Mouse (Mus musculus): Measurements from ENCODE around the gene Ankmy1. TPM values are rescaled to one million over a fixed set of nuclear protein-coding genes. Genes with fewer than 3 reads are reported as not detected.

The Ankmy1 gene
- not detected for polyA plus RNA-seq (2014; fragmentation: Illumina TruSeq; extraction: RNeasy Lipid Tissue Mini Kit (QIAGEN cat#74804); ENCODE audit: low read depth, low replicate concordance)

DNA sequence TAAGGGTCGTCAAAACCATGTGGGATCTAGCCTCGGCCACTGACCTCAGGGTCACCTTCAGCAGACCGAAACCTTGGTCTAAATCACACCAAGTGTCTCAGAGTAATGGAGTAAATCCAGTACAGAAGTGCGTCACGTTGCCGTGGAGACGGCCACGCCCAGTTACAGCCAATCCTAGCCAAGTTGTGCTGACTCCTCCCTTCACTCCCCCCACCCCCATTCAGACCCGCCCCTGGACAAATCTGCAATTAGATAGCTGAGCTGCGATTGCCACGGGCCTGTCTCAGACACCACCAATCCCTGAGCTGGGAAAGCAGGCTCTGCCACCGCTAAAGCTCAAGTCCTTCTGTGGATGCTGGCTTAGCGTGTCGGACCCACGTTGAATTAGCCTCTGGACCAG lies at the start of gene Ankmy1:
TSS of gene Ankmy1 (minus strand) at position 121 of the 400 bp plus-strand sequence.

DNA sequence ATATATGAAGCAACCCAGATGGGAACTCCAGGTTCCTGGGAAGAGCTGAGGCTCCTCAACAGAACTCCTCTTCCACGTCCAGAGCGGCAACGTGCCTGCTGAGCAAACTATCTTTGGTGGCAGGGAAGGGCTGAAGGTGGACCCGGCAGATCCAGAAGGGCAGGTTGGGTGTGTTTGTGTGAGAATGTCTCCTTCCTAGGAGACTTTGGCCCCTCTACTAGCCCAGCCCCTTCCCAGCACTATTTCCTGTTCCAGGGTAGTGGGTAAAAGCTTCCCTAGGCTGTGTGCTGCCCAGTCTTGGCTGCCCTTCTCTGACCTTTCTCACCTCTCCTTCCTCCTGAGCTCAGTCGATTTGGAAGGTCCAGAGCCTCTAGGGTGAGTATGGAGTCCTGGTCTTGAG lies 47.9 kb upstream of the Ankmy1 start, which contains the start of gene Gpr35:
TSS of gene Gpr35 (plus strand) at position 259 of the 400 bp plus-strand sequence.

DNA sequence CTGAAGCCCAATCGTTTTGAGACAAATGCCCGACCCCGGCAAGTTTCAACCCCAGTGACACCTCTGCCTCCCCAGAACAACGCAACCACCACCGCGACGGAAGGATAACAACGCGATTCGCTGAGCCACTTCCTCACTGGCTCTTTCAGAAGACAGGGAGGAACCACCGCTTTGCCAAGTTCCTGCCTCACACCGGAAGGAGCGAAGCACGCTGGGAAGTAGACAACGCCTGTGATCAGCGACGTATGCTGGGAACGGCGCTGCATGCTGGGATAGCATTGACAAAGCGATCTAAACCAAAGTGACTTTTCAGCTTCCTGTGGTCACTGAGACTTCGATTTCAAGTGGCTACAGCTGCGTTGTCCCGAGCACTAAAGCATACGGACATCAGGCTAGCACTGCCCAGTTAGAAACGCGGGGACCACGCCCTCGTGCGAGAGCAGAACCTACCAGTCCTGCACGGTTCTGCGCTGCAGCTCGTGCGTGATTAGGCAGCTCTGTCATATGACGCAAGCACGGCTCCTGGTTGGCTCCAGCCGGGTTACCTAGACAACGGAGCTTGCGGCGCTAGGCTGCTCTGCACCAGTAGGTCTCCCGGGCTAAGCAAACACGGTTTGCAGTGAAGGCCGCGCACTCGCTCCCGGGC lies 31.6 kb upstream of the Ankmy1 start, which contains the start of gene Capn10:
TSS of gene Capn10 (plus strand) at position 195 of the 646 bp plus-strand sequence.

DNA sequence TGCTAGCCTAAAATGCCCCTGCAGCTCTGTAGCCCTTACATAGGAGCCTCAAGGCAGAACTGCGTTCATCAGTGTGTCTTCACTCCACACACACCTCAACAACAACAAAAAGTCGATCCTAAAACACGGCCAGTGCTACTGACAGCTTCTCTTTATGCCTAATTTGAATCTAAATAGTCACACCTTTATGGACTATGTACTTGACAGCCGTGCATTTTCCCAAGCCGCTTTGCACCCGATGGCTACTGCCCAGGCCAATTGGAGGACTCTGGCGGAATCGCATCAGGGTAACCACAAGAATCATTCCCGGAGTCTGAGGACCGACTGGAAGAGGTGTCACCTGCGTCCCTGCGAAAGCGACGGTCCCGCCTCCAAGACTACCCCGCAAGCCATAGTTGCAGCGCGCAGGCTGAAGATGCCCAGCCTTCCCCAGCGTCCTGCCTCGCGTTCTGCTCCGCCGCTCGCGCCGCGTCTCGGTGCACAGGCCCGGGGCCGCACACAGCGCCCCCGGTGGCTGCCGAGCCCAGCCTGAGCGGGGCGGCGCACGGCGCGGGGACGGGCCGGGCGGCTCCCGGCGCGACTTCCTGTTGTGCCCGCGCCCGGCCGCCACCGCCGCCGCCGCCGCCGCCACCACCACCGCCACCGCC lies 7.7 kb upstream of the Ankmy1 start, which contains the start of gene Rnpepl1:
TSS of gene Rnpepl1 (plus strand) at position 545 of the 647 bp plus-strand sequence.

DNA sequence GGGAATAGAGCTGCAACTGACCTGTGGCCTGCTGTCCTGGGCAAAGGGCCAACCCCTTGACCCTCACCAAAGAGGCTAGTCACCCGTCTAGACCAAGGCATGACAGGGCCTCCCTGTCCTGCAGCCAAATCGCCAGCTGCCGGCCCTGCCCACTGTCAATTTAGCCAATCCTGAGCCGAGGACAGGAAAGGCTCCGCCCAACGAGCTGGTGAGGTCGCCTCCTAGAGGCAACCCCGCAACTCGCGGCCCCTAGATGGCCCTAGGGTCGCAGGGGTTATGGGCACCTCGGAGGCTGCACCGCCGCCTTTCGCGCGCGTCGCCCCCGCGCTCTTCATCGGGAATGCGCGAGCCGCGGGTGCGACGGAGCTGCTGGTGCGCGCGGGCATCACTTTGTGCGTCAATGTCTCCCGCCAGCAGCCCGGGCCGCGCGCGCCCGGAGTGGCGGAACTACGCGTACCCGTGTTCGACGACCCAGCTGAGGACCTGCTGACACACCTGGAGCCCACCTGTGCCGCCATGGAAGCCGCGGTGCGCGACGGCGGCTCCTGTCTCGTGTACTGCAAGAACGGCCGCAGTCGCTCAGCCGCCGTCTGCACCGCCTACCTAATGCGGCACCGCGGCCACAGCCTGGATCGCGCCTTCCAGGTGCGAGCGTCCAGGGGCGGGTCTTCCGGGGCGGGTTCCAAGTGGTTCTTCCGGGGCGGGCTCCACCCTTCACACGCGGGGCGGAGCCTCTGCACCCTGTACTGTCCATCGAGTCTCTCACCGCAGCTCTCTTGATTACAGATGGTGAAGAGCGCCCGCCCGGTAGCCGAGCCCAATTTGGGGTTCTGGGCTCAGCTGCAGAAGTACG lies 4.3 kb upstream of the Ankmy1 start, which contains the start of gene Dusp28:
TSS of gene Dusp28 (plus strand) at position 203 of the 853 bp plus-strand sequence.

DNA sequence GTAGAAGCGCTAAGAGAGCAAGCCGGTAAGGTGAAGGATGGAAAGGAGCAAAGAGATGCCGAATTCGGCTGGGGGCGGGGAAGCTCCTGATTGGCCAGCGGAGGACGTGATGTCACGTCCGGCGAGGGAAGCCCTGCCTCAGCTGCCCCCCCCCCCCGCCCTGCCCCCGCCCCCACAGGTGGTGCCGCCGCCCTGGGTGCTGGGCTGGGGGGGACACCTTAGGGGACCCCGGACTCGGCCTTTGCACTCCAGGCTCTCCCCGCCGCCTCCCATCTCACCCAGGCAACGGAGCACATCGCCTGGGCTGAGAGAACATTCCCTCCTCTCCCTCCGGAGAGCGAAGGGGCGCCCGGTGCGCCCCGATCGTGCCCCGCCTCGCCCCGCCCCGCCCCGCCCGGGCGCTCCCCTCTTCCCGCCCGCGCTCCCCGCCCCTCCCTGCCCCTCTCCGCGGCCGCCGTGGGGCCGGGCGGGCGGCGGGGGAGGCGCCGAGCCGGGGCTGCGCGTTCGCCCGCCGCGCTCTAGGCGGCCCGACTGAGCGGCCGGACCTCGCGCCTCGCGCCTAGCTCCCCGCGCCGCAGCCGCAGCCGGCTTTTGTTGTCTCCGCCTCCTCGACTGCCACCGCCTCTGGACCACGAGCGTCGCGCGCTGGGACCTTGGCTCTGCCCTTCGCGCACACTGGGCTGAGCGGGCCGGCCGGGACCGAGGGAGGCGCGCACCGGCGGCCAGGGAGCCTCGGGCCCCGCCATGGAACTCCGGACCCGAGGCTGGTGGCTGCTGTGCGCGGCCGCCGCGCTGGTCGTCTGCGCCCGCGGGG lies 71.3 kb downstream of the Ankmy1 start, which contains the start of gene Gpc1:
TSS of gene Gpc1 (plus strand) at position 458 of the 814 bp plus-strand sequence.

Other genes with a start within 250 kb of the Ankmy1 start
- gene Gpc1, start 71.3 kb downstream of the Ankmy1 start, polyA plus RNA-seq (2014; fragmentation: Illumina TruSeq; extraction: RNeasy Lipid Tissue Mini Kit (QIAGEN cat#74804); ENCODE audit: low read depth, low replicate concordance) = 220 TPM
- gene Dusp28, start 4.1 kb upstream of the Ankmy1 start, polyA plus RNA-seq (2014; fragmentation: Illumina TruSeq; extraction: RNeasy Lipid Tissue Mini Kit (QIAGEN cat#74804); ENCODE audit: low read depth, low replicate concordance) = 25.0 TPM
- gene Rnpepl1, start 7.9 kb upstream of the Ankmy1 start, polyA plus RNA-seq (2014; fragmentation: Illumina TruSeq; extraction: RNeasy Lipid Tissue Mini Kit (QIAGEN cat#74804); ENCODE audit: low read depth, low replicate concordance) = 54.9 TPM
- gene Capn10, start 31.5 kb upstream of the Ankmy1 start, polyA plus RNA-seq (2014; fragmentation: Illumina TruSeq; extraction: RNeasy Lipid Tissue Mini Kit (QIAGEN cat#74804); ENCODE audit: low read depth, low replicate concordance) = 6.3 TPM
- 0.52 TPM for gene Gpr35, start 48.0 kb upstream of the Ankmy1 start, polyA plus RNA-seq (2014; fragmentation: Illumina TruSeq; extraction: RNeasy Lipid Tissue Mini Kit (QIAGEN cat#74804); ENCODE audit: low read depth, low replicate concordance)
- not detected for gene Aqp12, start 103.4 kb upstream of the Ankmy1 start, polyA plus RNA-seq (2014; fragmentation: Illumina TruSeq; extraction: RNeasy Lipid Tissue Mini Kit (QIAGEN cat#74804); ENCODE audit: low read depth, low replicate concordance)
- gene Kif1a, start 199.0 kb upstream of the Ankmy1 start, polyA plus RNA-seq (2014; fragmentation: Illumina TruSeq; extraction: RNeasy Lipid Tissue Mini Kit (QIAGEN cat#74804); ENCODE audit: low read depth, low replicate concordance) = 2.0 TPM
- not detected for gene Agxt, start 232.3 kb upstream of the Ankmy1 start, polyA plus RNA-seq (2014; fragmentation: Illumina TruSeq; extraction: RNeasy Lipid Tissue Mini Kit (QIAGEN cat#74804); ENCODE audit: low read depth, low replicate concordance)